Mouse (Mus musculus): Measurements from ENCODE around the gene Gm26938. TPM values are rescaled to one million over a fixed set of nuclear protein-coding genes. Genes with fewer than 3 reads are reported as not detected.

Gene Gm26938
- not detected in 3 replicates for total RNA-seq (2017)

GRCm38 (mm10) chr5:139826357-139827055, at the start of gene Gm26938, which contains the start of gene Psmg3:
Gene Gm26938 (minus strand): TSS chr5:139826407.
Gene Psmg3 (minus strand): TSS chr5:139826885.
- peak; percentile 91 for ATAC-seq (replicated peaks; ENCODE audit: insufficient number of reproducible peaks, low FRiP score, low TSS enrichment, poor library complexity, severe bottlenecking)

- no peak for ATAC-seq (replicated peaks; ENCODE audit: insufficient number of reproducible peaks, low FRiP score, low TSS enrichment, poor library complexity, severe bottlenecking)
These were observed 45.3 kb upstream of the Gm26938 start for GRCm38 (mm10) chr5:139871526-139871925.

GRCm38 (mm10) chr5:139870886-139871285, 44.7 kb upstream of the Gm26938 start:
- ATAC-seq (replicated peaks; ENCODE audit: insufficient number of reproducible peaks, low FRiP score, low TSS enrichment, poor library complexity, severe bottlenecking), result no peak

GRCm38 (mm10) chr5:139862759-139863158, 36.6 kb upstream of the Gm26938 start:
- ATAC-seq (replicated peaks; ENCODE audit: insufficient number of reproducible peaks, low FRiP score, low TSS enrichment, poor library complexity, severe bottlenecking), result no peak

GRCm38 (mm10) chr5:139860328-139861104, 34.3 kb upstream of the Gm26938 start:
- no peak for ATAC-seq (replicated peaks; ENCODE audit: insufficient number of reproducible peaks, low FRiP score, low TSS enrichment, poor library complexity, severe bottlenecking)

- ATAC-seq (replicated peaks; ENCODE audit: insufficient number of reproducible peaks, low FRiP score, low TSS enrichment, poor library complexity, severe bottlenecking), result no peak
These were observed 23.6 kb upstream of the Gm26938 start for GRCm38 (mm10) chr5:139849626-139850320.

- ATAC-seq (replicated peaks; ENCODE audit: insufficient number of reproducible peaks, low FRiP score, low TSS enrichment, poor library complexity, severe bottlenecking), result no peak
These were observed 12.9 kb upstream of the Gm26938 start for GRCm38 (mm10) chr5:139839142-139839541.

- peak; percentile 54; the same call in 1 of the 2 replicates for ATAC-seq (replicated peaks; ENCODE audit: insufficient number of reproducible peaks, low FRiP score, low TSS enrichment, poor library complexity, severe bottlenecking)
These were observed 12.3 kb upstream of the Gm26938 start for GRCm38 (mm10) chr5:139838476-139838892.

- ATAC-seq (replicated peaks; ENCODE audit: insufficient number of reproducible peaks, low FRiP score, low TSS enrichment, poor library complexity, severe bottlenecking), result no peak
These were observed 9.5 kb upstream of the Gm26938 start for GRCm38 (mm10) chr5:139835706-139836105.

GRCm38 (mm10) chr5:139832125-139832524, 5.9 kb upstream of the Gm26938 start:
- no peak for ATAC-seq (replicated peaks; ENCODE audit: insufficient number of reproducible peaks, low FRiP score, low TSS enrichment, poor library complexity, severe bottlenecking)

GRCm38 (mm10) chr5:139830734-139831133, 4.5 kb upstream of the Gm26938 start:
- ATAC-seq (replicated peaks; ENCODE audit: insufficient number of reproducible peaks, low FRiP score, low TSS enrichment, poor library complexity, severe bottlenecking), result peak; percentile 76

- no peak for ATAC-seq (replicated peaks; ENCODE audit: insufficient number of reproducible peaks, low FRiP score, low TSS enrichment, poor library complexity, severe bottlenecking)
These were observed 3.2 kb upstream of the Gm26938 start for GRCm38 (mm10) chr5:139829384-139829783.

- ATAC-seq (replicated peaks; ENCODE audit: insufficient number of reproducible peaks, low FRiP score, low TSS enrichment, poor library complexity, severe bottlenecking), result no peak
These were observed 1.4 kb upstream of the Gm26938 start for GRCm38 (mm10) chr5:139827593-139827992.

GRCm38 (mm10) chr5:139825947-139826346, 260 bp downstream of the Gm26938 start:
- ATAC-seq (replicated peaks; ENCODE audit: insufficient number of reproducible peaks, low FRiP score, low TSS enrichment, poor library complexity, severe bottlenecking), result no peak

- ATAC-seq (replicated peaks; ENCODE audit: insufficient number of reproducible peaks, low FRiP score, low TSS enrichment, poor library complexity, severe bottlenecking), result no peak
These were observed 1.7 kb downstream of the Gm26938 start for GRCm38 (mm10) chr5:139824531-139824930.

GRCm38 (mm10) chr5:139821466-139822459, 4.4 kb downstream of the Gm26938 start:
- no peak for ATAC-seq (replicated peaks; ENCODE audit: insufficient number of reproducible peaks, low FRiP score, low TSS enrichment, poor library complexity, severe bottlenecking)

GRCm38 (mm10) chr5:139819538-139820181, 6.5 kb downstream of the Gm26938 start, which contains the start of gene Tmem184a:
Gene Tmem184a (minus strand): TSS chr5:139819917.
- no peak for ATAC-seq (replicated peaks; ENCODE audit: insufficient number of reproducible peaks, low FRiP score, low TSS enrichment, poor library complexity, severe bottlenecking)

GRCm38 (mm10) chr5:139818801-139819200, 7.4 kb downstream of the Gm26938 start:
- no peak for ATAC-seq (replicated peaks; ENCODE audit: insufficient number of reproducible peaks, low FRiP score, low TSS enrichment, poor library complexity, severe bottlenecking)
